Mouse (Mus musculus): Measurements from ENCODE around the gene Fam136a. TPM values are rescaled to one million over a fixed set of nuclear protein-coding genes. Genes with fewer than 3 reads are reported as not detected.

Fam136a gene
- polyA plus RNA-seq, 1 experiment from 2014 or later: 113 TPM

DNA sequence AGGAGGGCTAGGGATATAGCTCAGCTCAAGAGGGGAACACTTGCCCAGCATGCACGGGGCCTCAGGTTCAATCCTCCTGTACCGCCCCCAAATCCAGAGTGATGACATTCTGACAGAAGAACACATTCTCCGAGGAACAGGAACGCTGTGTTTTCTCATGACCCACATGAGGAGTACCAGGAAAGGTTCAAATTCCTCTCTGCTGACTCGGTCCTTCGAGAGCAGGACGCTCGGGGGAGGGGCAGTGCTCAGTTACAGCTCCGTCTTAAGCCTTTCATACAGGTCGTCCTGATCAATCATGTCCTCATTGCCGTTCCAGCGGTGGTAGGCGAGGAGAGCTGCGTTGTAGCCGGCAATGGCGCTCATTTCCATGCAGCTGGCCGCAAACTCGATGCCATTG lies 23.0 kb downstream of the Fam136a start:
- WGBS: 82% methylated on average over 18 of the region's 18 CpGs
- H3K4me3 ChIP-seq: no peak overlapping the region
- no peak for ATAC-seq (ENCODE audit: low FRiP score, low read depth)
- H3K4me2 ChIP-seq (replicated peaks): no peak overlapping the region
- H3K4me1 ChIP-seq: 0 out of 2 replicates have a peak, but pooled peaks cover under 1% of the 10 kb centered on the region
- peaks cover 78% of the 10 kb centered on the region for H3K36me3 ChIP-seq
- H3K9me3 ChIP-seq: no peaks in the 10 kb centered on the region
- H3K9ac ChIP-seq: no peak overlapping the region
- H3K27ac ChIP-seq: no peak overlapping the region
- no peaks in the 10 kb centered on the region for H3K27me3 ChIP-seq (replicated peaks)

- no peak overlapping the region for H3K4me3 ChIP-seq
- no peak overlapping the region for H3K9ac ChIP-seq
- no peak overlapping the region for H3K4me2 ChIP-seq (replicated peaks)
- H3K27me3 ChIP-seq (replicated peaks): no peaks in the 10 kb centered on the region
- no peak for ATAC-seq (ENCODE audit: low FRiP score, low read depth)
- peaks cover 75% of the 10 kb centered on the region for H3K36me3 ChIP-seq
- H3K9me3 ChIP-seq: no peaks in the 10 kb centered on the region
- no peak overlapping the region for H3K27ac ChIP-seq
- H3K4me1 ChIP-seq: peaks cover 21% of the 10 kb centered on the region
- 93% methylated on average over 5 of the region's 5 CpGs for WGBS
Measured at GRCm38 (mm10) chr6:86391326-86391725, 25.9 kb downstream of the Fam136a start.

GRCm38 (mm10) chr6:86393187-86393586 lies 27.7 kb downstream of the Fam136a start:
- Histone ChIP-seq H3K9ac (no peak overlapping the region), H3K4me3 (no peak overlapping the region), H3K4me1 (peaks cover 21% of the 10 kb centered on the region), H3K4me2 (replicated peaks) (no peak overlapping the region; the same call in 1 of the 2 replicates), H3K27ac (no peak overlapping the region), H3K9me3 (no peaks in the 10 kb centered on the region), H3K36me3 (peaks cover 58% of the 10 kb centered on the region), H3K27me3 (replicated peaks) (no peaks in the 10 kb centered on the region)
- ATAC-seq (ENCODE audit: low FRiP score, low read depth): no peak
- WGBS: 96% methylated on average over 1 of the region's 1 CpGs

DNA sequence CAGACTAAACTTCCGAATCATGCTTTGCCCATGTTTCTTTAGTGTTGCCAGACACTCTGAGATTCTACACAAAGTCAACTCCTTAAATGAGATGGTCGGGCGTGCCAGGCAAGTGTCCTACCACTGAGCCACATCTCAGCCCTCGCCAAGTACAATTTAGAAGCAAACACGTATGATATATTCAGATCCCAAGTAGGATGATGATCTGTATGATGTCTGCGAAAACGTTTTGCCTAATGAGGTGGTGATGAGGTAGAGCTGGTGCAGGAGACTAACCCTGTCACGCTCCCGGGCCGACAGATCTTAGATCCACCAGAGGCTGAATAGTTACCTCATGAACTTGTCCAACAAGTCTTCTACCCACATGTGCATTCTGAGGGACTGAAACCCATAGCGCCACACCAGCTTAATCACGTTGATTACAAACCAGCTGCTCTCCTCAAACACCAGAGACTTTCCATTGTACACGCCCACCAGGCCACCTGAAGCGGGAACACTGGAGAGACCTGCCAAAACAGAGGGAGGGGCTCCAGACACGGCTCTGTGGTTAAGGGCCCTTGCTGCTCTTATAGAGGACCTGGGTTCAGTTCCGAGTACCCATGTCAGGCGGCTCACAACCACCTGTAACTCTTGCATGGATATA lies 28.8 kb downstream of the Fam136a start:
- Histone ChIP-seq H3K4me3 (no peak overlapping the region), H3K4me2 (replicated peaks) (no peak overlapping the region), H3K36me3 (peaks cover 48% of the 10 kb centered on the region), H3K9me3 (no peaks in the 10 kb centered on the region), H3K4me1 (peaks cover 21% of the 10 kb centered on the region), H3K27me3 (replicated peaks) (no peaks in the 10 kb centered on the region), H3K9ac (no peak overlapping the region), H3K27ac (no peak overlapping the region)
- no peak for ATAC-seq (ENCODE audit: low FRiP score, low read depth)
- WGBS: 93% methylated on average over 17 of the region's 17 CpGs

DNA sequence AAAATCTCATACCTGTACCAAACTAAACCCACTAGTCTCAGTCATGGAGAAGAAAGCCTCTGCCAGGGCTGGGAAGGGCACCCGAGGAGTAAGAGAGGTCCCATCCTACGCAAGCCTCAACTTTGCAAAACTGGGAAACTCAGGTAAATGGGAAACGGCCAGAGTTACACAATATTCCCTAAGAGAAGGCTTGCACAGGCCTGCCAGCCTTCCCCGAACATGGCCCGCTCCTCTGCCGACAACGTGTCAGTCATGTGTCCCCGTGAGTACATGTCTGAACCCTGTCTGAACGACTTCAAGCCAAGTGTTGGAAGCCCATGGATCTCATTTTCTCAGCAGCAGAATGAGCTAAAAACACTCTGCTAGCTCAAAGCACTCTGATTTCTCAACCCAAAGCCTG lies 29.6 kb downstream of the Fam136a start:
- H3K9ac ChIP-seq: 0 out of 2 replicates have a peak overlapping the region, but pooled peaks have one; percentile 88
- H3K4me1 ChIP-seq: peaks cover 21% of the 10 kb centered on the region
- H3K4me2 ChIP-seq (replicated peaks): peak overlapping the region; percentile 71
- ATAC-seq (ENCODE audit: low FRiP score, low read depth): no peak
- no peaks in the 10 kb centered on the region for H3K9me3 ChIP-seq
- 94% methylated on average over 9 of the region's 9 CpGs for WGBS
- H3K27ac ChIP-seq: no peak overlapping the region
- H3K4me3 ChIP-seq: no peak overlapping the region
- H3K36me3 ChIP-seq: peaks cover 40% of the 10 kb centered on the region
- no peaks in the 10 kb centered on the region for H3K27me3 ChIP-seq (replicated peaks)

- Histone ChIP-seq H3K4me1 (peaks cover 21% of the 10 kb centered on the region), H3K4me2 (replicated peaks) (peak overlapping the region; percentile 71), H3K27me3 (replicated peaks) (no peaks in the 10 kb centered on the region), H3K27ac (no peak overlapping the region), H3K9me3 (no peaks in the 10 kb centered on the region), H3K9ac (peak overlapping the region; percentile 88), H3K36me3 (peaks cover 30% of the 10 kb centered on the region), H3K4me3 (peak overlapping the region; percentile 88)
- ATAC-seq (ENCODE audit: low FRiP score, low read depth): no peak
- WGBS: 17% methylated on average over 10 of the region's 10 CpGs
Measured at GRCm38 (mm10) chr6:86395969-86396368, 30.5 kb downstream of the Fam136a start.

DNA sequence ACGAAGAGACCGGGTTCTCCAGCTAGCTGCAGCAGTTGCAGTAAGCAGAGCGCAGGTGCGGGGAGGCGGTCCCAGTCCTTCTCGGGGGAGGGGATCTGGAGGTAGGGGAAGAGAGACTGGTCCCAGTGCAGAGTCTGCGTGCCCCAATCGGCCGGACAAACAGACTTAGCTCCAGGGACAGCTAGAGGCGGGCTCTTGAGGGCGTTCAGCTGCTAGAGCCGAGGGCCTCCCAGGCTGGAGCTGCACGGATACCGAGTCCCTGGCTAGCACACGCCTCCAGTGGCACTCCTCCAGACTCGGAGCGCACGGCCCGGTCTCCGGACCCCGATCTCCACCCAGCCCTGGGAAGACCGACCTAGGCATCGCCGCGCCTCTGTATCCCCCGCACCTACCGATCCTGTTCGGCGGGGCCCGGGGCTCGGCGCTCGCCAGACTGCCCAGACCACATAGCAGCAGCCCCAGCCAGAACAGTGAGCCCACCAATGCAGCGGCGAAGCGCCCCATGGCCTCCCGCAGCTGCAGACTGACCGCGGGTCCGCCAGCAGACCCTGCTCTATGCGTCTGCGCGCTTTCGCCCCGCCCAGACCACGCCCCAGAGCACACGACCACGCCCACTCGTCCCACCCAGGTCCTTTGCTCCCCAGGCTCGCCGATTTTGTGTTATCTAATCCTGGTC lies 31.3 kb downstream of the Fam136a start, which contains the start of gene Pcyox1:
Gene Pcyox1 (minus strand): TSS at position 574 of the 676 bp plus-strand sequence.
- peak within 1 kb of the TSS; percentile 88 for H3K4me3 ChIP-seq
- no peaks in the 10 kb centered on the region for H3K9me3 ChIP-seq
- peaks cover 21% of the 10 kb centered on the region for H3K4me1 ChIP-seq
- peaks cover 23% of the 10 kb centered on the region for H3K36me3 ChIP-seq
- under 1% methylated on average over 51 of the region's 51 CpGs for WGBS
- H3K27me3 ChIP-seq (replicated peaks): no peaks in the 10 kb centered on the region
- peak within 1 kb of the TSS; percentile 88 for H3K9ac ChIP-seq
- peak; percentile 94 for ATAC-seq (ENCODE audit: low FRiP score, low read depth)
- H3K27ac ChIP-seq: peak within 1 kb of the TSS; percentile 76
- H3K4me2 ChIP-seq (replicated peaks): peak within 1 kb of the TSS; percentile 71

- peak overlapping the region; percentile 88 for H3K9ac ChIP-seq
- peak overlapping the region; percentile 88 for H3K4me3 ChIP-seq
- peak overlapping the region; percentile 71 for H3K4me2 ChIP-seq (replicated peaks)
- peaks cover 21% of the 10 kb centered on the region for H3K4me1 ChIP-seq
- no peak for ATAC-seq (ENCODE audit: low FRiP score, low read depth)
- peak overlapping the region; percentile 76; the same call in 1 of the 2 replicates for H3K27ac ChIP-seq
- H3K9me3 ChIP-seq: no peaks in the 10 kb centered on the region
- peaks cover 16% of the 10 kb centered on the region for H3K36me3 ChIP-seq
- WGBS: 9% methylated on average over 14 of the region's 14 CpGs
- no peaks in the 10 kb centered on the region for H3K27me3 ChIP-seq (replicated peaks)
Measured at GRCm38 (mm10) chr6:86397257-86397980, 32.0 kb downstream of the Fam136a start.

DNA sequence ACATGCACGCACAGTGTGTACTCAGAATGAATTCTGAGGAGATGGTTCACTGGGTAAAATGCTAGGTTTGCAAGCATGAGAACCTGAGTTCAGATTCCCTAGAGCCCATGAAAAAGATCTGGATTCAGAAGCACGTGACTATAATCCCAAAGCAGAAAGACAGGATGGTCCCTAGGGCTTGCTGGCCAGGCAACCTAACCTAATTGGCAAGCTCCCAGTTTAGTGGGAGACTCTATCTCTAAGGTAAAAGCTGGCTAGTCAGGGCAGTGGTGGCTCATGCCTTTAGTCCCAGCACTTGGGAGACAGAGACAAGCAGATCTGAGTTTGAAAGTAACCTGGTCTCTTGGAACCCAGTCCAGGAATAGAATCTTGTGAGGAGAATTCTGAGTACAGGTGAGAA lies 33.5 kb downstream of the Fam136a start:
- Histone ChIP-seq H3K9me3 (no peaks in the 10 kb centered on the region), H3K4me3 (no peak overlapping the region), H3K27ac (no peak overlapping the region), H3K9ac (no peak overlapping the region), H3K4me2 (replicated peaks) (no peak overlapping the region), H3K36me3 (peaks cover 5% of the 10 kb centered on the region), H3K4me1 (peaks cover 18% of the 10 kb centered on the region), H3K27me3 (replicated peaks) (no peaks in the 10 kb centered on the region)
- 84% methylated on average over 2 of the region's 2 CpGs for WGBS
- no peak for ATAC-seq (ENCODE audit: low FRiP score, low read depth)

- no peak overlapping the region for H3K9ac ChIP-seq
- no peak overlapping the region for H3K4me2 ChIP-seq (replicated peaks)
- H3K4me3 ChIP-seq: no peak overlapping the region
- peaks cover 11% of the 10 kb centered on the region for H3K4me1 ChIP-seq
- no peaks in the 10 kb centered on the region for H3K9me3 ChIP-seq
- ATAC-seq (ENCODE audit: low FRiP score, low read depth): no peak
- H3K27me3 ChIP-seq (replicated peaks): no peaks in the 10 kb centered on the region
- 82% methylated on average over 2 of the region's 2 CpGs for WGBS
- H3K27ac ChIP-seq: no peak overlapping the region
- H3K36me3 ChIP-seq: no peaks in the 10 kb centered on the region
Measured at GRCm38 (mm10) chr6:86399995-86400394, 34.5 kb downstream of the Fam136a start.

- ATAC-seq (ENCODE audit: low FRiP score, low read depth): no peak
- peak overlapping the region; percentile 47 for H3K4me2 ChIP-seq (replicated peaks)
- H3K27ac ChIP-seq: no peak overlapping the region
- H3K4me3 ChIP-seq: no peak overlapping the region
- no peak overlapping the region for H3K9ac ChIP-seq
- 7% methylated on average over 9 of the region's 9 CpGs for WGBS
- no peaks in the 10 kb centered on the region for H3K27me3 ChIP-seq (replicated peaks)
- H3K4me1 ChIP-seq: peaks cover under 1% of the 10 kb centered on the region; the same call in 1 of the 2 replicates
- H3K36me3 ChIP-seq: no peaks in the 10 kb centered on the region
- H3K9me3 ChIP-seq: no peaks in the 10 kb centered on the region
Measured at GRCm38 (mm10) chr6:86400972-86401371, 35.5 kb downstream of the Fam136a start.

Measured in neural tube, embryonic 12.5 days (tissue).